Mouse (Mus musculus): ENCODE results near the gene Gfer. TPM values are rescaled to one million over a fixed set of nuclear protein-coding genes. Genes with fewer than 3 reads are reported as not detected.

The Gfer gene
- polyA plus RNA-seq, 1 experiment from 2014 or later, result 42.2 TPM

DNA sequence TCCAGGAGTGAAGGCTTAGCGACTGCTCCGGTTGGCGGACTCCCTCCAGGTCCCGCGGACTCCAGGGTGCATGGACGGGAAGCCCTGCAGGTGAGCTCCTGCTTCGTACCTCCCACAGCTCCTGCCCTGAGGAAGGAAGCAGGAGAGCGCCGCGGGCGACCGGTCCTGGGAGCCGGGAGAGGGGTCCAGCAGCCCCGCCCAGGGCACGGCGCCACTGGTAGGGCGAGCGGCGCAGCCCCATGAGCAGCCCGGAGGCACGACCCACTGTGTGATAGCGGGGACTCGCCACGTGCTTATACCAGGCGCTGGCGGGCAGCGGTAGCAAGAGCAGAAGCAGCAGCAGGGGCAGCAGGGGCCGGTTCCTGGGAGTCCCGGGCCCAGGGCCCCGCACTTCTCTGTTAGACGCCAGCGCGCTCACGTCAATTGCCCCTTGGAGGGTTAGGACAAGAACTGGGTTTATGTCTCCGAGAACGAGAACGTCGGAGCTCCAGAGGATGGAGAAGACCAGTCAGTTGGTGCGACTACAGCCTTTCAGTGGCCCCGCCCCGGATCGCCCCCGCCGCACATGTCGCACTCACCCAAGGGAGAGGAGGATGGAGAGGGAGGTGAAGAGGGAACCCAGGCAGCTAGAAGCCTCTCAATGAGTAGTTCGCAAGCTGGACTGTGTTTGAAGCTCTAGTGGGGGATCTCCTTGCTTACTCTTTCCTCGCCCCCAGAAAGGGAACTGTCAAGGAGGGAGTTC is 37.8 kb downstream of the Gfer start, which contains the start of gene Npw:
Npw (minus strand) TSS at position 441 of the 742 bp plus-strand sequence.
- ATAC-seq, result peak; percentile 54; the same call in 1 of the 2 replicates
- 4% methylated on average over 47 of the region's 47 CpGs for WGBS
- H3K9ac ChIP-seq (ENCODE audit: low read depth, low read length), result peak within 1 kb of the TSS; percentile 40

DNA sequence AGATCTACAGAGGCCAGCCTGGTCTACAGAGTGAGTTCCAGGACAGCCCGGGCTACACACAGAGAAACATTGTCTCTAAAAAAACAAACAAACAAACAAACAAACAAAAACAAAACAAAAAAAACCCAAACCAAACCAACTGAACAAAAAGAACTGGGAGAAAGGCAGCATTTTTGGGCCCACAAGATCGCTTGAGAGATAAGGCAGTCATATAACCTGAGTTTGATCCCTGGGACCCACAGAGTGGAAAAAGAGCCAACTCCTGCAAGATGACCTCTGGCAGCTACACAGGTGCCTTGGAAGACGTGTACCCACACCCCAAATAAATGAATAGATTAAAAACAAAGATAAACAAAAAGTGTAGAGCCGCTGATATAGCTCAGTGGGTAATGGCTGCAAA is 41.0 kb downstream of the Gfer start:
- no peaks in the 10 kb centered on the region for H3K36me3 ChIP-seq (ENCODE audit: control insufficient read depth, insufficient read depth)
- H3K27ac ChIP-seq (ENCODE audit: low read depth, low read length), result no peak overlapping the region
- H3K27me3 ChIP-seq (replicated peaks; ENCODE audit: control insufficient read depth, insufficient read depth, low read length), result peaks cover 28% of the 10 kb centered on the region
- H3K4me3 ChIP-seq (ENCODE audit: low read depth, low read length), result no peak overlapping the region
- no peak for ATAC-seq
- 0 out of 2 replicates have a peak, but pooled peaks cover under 1% of the 10 kb centered on the region for H3K4me1 ChIP-seq (replicated peaks; ENCODE audit: control insufficient read depth, insufficient read depth, low read length)
- H3K9me3 ChIP-seq (ENCODE audit: control insufficient read depth), result no peaks in the 10 kb centered on the region
- WGBS, result 59% methylated on average over 4 of the region's 4 CpGs
- TF ChIP-seq CTCF (IDR thresholded peaks at IDR 0.05; ENCODE audit: low read depth), result no peak
- H3K4me2 ChIP-seq (replicated peaks; ENCODE audit: low read depth), result no peak overlapping the region
- no peak overlapping the region for H3K9ac ChIP-seq (ENCODE audit: low read depth, low read length)

More for the DNA sequence above, 37.8 kb downstream of the Gfer start, which contains the start of gene Npw:
- Histone ChIP-seq H3K4me1 (replicated peaks; ENCODE audit: control insufficient read depth, insufficient read depth, low read length) (no peaks in the 10 kb centered on the region), H3K9me3 (ENCODE audit: control insufficient read depth) (no peaks in the 10 kb centered on the region), H3K4me2 (replicated peaks; ENCODE audit: low read depth) (peak within 1 kb of the TSS; percentile 72), H3K4me3 (ENCODE audit: low read depth, low read length) (peak within 1 kb of the TSS; percentile 38), H3K36me3 (ENCODE audit: control insufficient read depth, insufficient read depth) (no peaks in the 10 kb centered on the region), H3K27ac (ENCODE audit: low read depth, low read length) (no peak within 1 kb of the TSS), H3K27me3 (replicated peaks; ENCODE audit: control insufficient read depth, insufficient read depth, low read length) (peaks cover 27% of the 10 kb centered on the region)
- TF ChIP-seq CTCF (IDR thresholded peaks at IDR 0.05; ENCODE audit: low read depth), result no peak

DNA sequence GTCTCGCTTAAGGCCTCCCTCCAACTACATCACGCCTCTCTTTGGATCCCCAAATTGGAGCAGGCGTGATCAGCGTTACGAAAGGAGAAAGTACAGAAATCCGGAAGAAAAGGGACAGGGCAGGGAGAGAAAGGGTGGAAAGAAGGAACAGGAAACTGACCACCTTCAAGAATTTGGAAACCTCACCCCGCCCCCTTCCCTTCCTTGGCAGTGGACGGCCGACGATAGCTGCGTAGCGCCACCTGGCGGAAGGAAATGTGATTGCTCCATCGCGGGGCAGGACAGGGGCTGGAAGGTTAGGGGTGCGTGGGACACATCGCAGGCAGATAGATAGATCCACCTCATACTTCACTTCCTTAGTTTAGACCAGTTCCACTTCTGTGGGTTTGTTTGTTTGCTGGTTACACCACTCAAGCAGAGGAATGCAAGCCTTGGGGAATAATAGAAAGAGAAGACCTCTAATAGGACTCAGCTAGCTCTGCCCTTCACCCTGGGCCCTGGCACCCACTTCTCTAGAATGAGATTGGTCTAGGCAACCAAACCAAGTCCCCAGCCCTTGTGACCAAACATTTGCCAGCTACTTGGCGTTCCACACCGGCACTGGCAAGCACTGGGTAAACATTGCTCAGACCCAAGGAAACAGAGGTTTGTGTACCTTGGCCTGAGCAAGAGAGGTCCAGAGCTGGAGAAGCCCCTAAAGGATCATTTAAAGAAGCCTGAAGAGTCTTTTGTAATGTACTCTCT is 41.8 kb downstream of the Gfer start:
- 4% methylated on average over 19 of the region's 19 CpGs for WGBS
- peak; percentile 96 for TF ChIP-seq CTCF (IDR thresholded peaks at IDR 0.05; ENCODE audit: low read depth)
- Histone ChIP-seq H3K4me3 (ENCODE audit: low read depth, low read length) (0 out of 2 replicates have a peak overlapping the region, but pooled peaks have one; percentile 4), H3K4me1 (replicated peaks; ENCODE audit: control insufficient read depth, insufficient read depth, low read length) (0 out of 2 replicates have a peak, but pooled peaks cover 4% of the 10 kb centered on the region), H3K27ac (ENCODE audit: low read depth, low read length) (no peak overlapping the region), H3K36me3 (ENCODE audit: control insufficient read depth, insufficient read depth) (no peaks in the 10 kb centered on the region), H3K27me3 (replicated peaks; ENCODE audit: control insufficient read depth, insufficient read depth, low read length) (peaks cover 27% of the 10 kb centered on the region), H3K9ac (ENCODE audit: low read depth, low read length) (no peak overlapping the region), H3K9me3 (ENCODE audit: control insufficient read depth) (no peaks in the 10 kb centered on the region), H3K4me2 (replicated peaks; ENCODE audit: low read depth) (peak overlapping the region; percentile 53)
- ATAC-seq, result peak; percentile 45; the same call in 1 of the 2 replicates

DNA sequence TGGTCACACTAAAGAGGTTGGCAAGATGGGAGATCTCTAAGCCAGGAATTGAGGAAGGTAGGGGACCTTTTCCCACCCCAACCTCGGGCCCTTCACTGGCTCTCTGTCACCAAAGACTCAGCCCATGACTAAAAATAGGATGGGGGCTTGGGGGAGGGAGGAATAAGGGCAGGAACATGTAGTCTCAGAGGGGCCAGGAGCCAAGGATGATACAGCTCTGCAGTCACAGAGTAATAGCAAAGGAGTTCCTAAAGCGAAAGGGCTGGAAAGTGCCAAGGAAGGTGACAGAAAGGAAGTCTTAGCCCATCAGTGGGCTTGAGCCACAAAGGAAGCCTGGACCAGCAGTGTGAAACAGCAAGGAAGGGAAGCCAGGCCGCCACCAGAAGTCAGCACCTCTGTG is 44.1 kb downstream of the Gfer start:
- H3K27ac ChIP-seq (ENCODE audit: low read depth, low read length), result no peak overlapping the region
- peaks cover 6% of the 10 kb centered on the region; the same call in 1 of the 2 replicates for H3K27me3 ChIP-seq (replicated peaks; ENCODE audit: control insufficient read depth, insufficient read depth, low read length)
- no peaks in the 10 kb centered on the region; the same call in 1 of the 2 replicates for H3K36me3 ChIP-seq (ENCODE audit: control insufficient read depth, insufficient read depth)
- H3K4me2 ChIP-seq (replicated peaks; ENCODE audit: low read depth), result no peak overlapping the region
- 0 out of 2 replicates have a peak, but pooled peaks cover 4% of the 10 kb centered on the region for H3K4me1 ChIP-seq (replicated peaks; ENCODE audit: control insufficient read depth, insufficient read depth, low read length)
- no peaks in the 10 kb centered on the region for H3K9me3 ChIP-seq (ENCODE audit: control insufficient read depth)
- no peak for ATAC-seq
- 65% methylated on average over 3 of the region's 3 CpGs for WGBS
- H3K9ac ChIP-seq (ENCODE audit: low read depth, low read length), result no peak overlapping the region
- no peak overlapping the region for H3K4me3 ChIP-seq (ENCODE audit: low read depth, low read length)
- no peak for TF ChIP-seq CTCF (IDR thresholded peaks at IDR 0.05; ENCODE audit: low read depth)

DNA sequence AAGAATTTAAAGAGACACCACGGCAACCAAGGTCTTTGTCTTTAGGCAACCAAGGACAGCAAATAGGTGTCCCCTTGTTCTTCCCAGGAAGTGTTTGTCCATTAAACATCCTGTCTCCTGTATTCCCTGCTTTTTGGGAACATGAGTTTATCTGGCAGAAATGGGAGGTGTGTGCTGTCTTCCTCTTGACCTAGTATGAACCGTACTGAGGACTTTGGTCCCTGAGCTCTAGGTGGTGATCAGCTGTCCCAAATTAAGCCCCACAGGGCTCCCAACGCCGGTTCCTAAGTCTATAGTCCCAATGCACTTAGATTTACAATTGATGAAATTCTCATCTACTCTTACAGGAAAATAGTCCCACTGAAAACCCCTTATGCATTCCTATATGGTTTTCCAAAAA is 45.2 kb downstream of the Gfer start:
- no peak for TF ChIP-seq CTCF (IDR thresholded peaks at IDR 0.05; ENCODE audit: low read depth)
- 0 out of 2 replicates have a peak overlapping the region, but pooled peaks have one; percentile 72 for H3K9ac ChIP-seq (ENCODE audit: low read depth, low read length)
- H3K9me3 ChIP-seq (ENCODE audit: control insufficient read depth), result no peaks in the 10 kb centered on the region
- H3K4me3 ChIP-seq (ENCODE audit: low read depth, low read length), result peak overlapping the region; percentile 71; the same call in 1 of the 2 replicates
- no peak for ATAC-seq
- no peaks in the 10 kb centered on the region; the same call in 1 of the 2 replicates for H3K36me3 ChIP-seq (ENCODE audit: control insufficient read depth, insufficient read depth)
- H3K4me2 ChIP-seq (replicated peaks; ENCODE audit: low read depth), result peak overlapping the region; percentile 97
- 0 out of 2 replicates have a peak, but pooled peaks cover 4% of the 10 kb centered on the region for H3K4me1 ChIP-seq (replicated peaks; ENCODE audit: control insufficient read depth, insufficient read depth, low read length)
- WGBS, result 76% methylated on average over 4 of the region's 4 CpGs
- peaks cover 3% of the 10 kb centered on the region; the same call in 1 of the 2 replicates for H3K27me3 ChIP-seq (replicated peaks; ENCODE audit: control insufficient read depth, insufficient read depth, low read length)
- no peak overlapping the region for H3K27ac ChIP-seq (ENCODE audit: low read depth, low read length)
